Mouse (Mus musculus): Measurements from ENCODE around the gene Pdzd2.

DNA sequence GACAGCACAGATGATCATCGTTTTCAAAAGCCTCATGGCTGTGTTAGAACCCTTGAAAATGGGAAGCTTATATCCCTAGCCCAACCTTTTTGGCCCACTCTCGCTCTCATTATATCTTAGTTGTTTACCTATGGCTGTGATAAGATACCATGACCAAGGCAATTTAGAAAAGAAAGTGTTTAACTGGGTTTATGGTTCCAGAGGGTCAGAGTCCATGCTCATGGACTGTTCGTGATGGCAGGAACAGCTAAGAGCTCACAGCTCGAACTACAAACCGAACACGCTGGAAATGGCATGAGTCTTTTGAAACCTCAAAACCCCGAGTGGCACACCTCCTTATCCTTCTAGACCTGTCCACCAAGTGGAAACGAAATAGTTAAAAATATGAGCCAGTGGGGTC, 11.2 kb upstream of the Pdzd2 start:
- no peak for TF ChIP-seq CTCF (IDR thresholded peaks at IDR 0.05; ENCODE audit: low read depth)
- no peak for TF ChIP-seq EP300 (IDR thresholded peaks at IDR 0.05; ENCODE audit: low read depth)
